Mouse (Mus musculus): Measurements from ENCODE around the gene Gm9913. TPM values are rescaled to one million over a fixed set of nuclear protein-coding genes. Genes with fewer than 3 reads are reported as not detected.

Gene Gm9913
- polyA plus RNA-seq, 1 experiment, result not detected

- H3K4me3 ChIP-seq (replicated peaks), result no peak overlapping the region
- no peaks in the 10 kb centered on the region for H3K9me3 ChIP-seq (ENCODE audit: control insufficient read depth, low read length)
- TF ChIP-seq GATA1 (IDR thresholded peaks at IDR 0.05; ENCODE audit: low read length), result no peak
- no peak for TF ChIP-seq TAL1 (IDR thresholded peaks at IDR 0.05; ENCODE audit: low read length)
- no peaks in the 10 kb centered on the region for H3K4me1 ChIP-seq (ENCODE audit: control insufficient read depth)
- no peaks in the 10 kb centered on the region for H3K36me3 ChIP-seq (ENCODE audit: control insufficient read depth)
- H3K27me3 ChIP-seq (ENCODE audit: control insufficient read depth), result no peaks in the 10 kb centered on the region
Measured at GRCm38 (mm10) chr2:125530665-125531064, 25.8 kb downstream of the Gm9913 start.

- no peaks in the 10 kb centered on the region for H3K36me3 ChIP-seq (ENCODE audit: control insufficient read depth)
- H3K4me3 ChIP-seq (replicated peaks), result no peak overlapping the region
- TF ChIP-seq TAL1 (IDR thresholded peaks at IDR 0.05; ENCODE audit: low read length) (no peak), GATA1 (IDR thresholded peaks at IDR 0.05; ENCODE audit: low read length) (no peak)
- H3K4me1 ChIP-seq (ENCODE audit: control insufficient read depth), result no peaks in the 10 kb centered on the region
- no peaks in the 10 kb centered on the region for H3K9me3 ChIP-seq (ENCODE audit: control insufficient read depth, low read length)
- H3K27me3 ChIP-seq (ENCODE audit: control insufficient read depth), result no peaks in the 10 kb centered on the region
Measured at GRCm38 (mm10) chr2:125539640-125540039, 34.8 kb downstream of the Gm9913 start.

GRCm38 (mm10) chr2:125540579-125540978 lies 35.7 kb downstream of the Gm9913 start:
- TF ChIP-seq GATA1 (IDR thresholded peaks at IDR 0.05; ENCODE audit: low read length) (no peak), TAL1 (IDR thresholded peaks at IDR 0.05; ENCODE audit: low read length) (no peak)
- H3K9me3 ChIP-seq (ENCODE audit: control insufficient read depth, low read length), result no peaks in the 10 kb centered on the region
- H3K27me3 ChIP-seq (ENCODE audit: control insufficient read depth), result no peaks in the 10 kb centered on the region
- H3K4me1 ChIP-seq (ENCODE audit: control insufficient read depth), result no peaks in the 10 kb centered on the region
- no peaks in the 10 kb centered on the region for H3K36me3 ChIP-seq (ENCODE audit: control insufficient read depth)
- H3K4me3 ChIP-seq (replicated peaks), result no peak overlapping the region

- H3K4me3 ChIP-seq (replicated peaks), result no peak overlapping the region
- H3K27me3 ChIP-seq (ENCODE audit: control insufficient read depth), result no peaks in the 10 kb centered on the region
- H3K36me3 ChIP-seq (ENCODE audit: control insufficient read depth), result no peaks in the 10 kb centered on the region
- H3K4me1 ChIP-seq (ENCODE audit: control insufficient read depth), result no peaks in the 10 kb centered on the region
- no peak for TF ChIP-seq TAL1 (IDR thresholded peaks at IDR 0.05; ENCODE audit: low read length)
- no peak for TF ChIP-seq GATA1 (IDR thresholded peaks at IDR 0.05; ENCODE audit: low read length)
- H3K9me3 ChIP-seq (ENCODE audit: control insufficient read depth, low read length), result no peaks in the 10 kb centered on the region
Measured at GRCm38 (mm10) chr2:125541451-125541850, 36.6 kb downstream of the Gm9913 start.

- Histone ChIP-seq H3K9me3 (ENCODE audit: control insufficient read depth, low read length) (no peaks in the 10 kb centered on the region), H3K27me3 (ENCODE audit: control insufficient read depth) (no peaks in the 10 kb centered on the region), H3K4me1 (ENCODE audit: control insufficient read depth) (no peaks in the 10 kb centered on the region), H3K4me3 (replicated peaks) (no peak overlapping the region), H3K36me3 (ENCODE audit: control insufficient read depth) (no peaks in the 10 kb centered on the region)
- TF ChIP-seq GATA1 (IDR thresholded peaks at IDR 0.05; ENCODE audit: low read length) (no peak), TAL1 (IDR thresholded peaks at IDR 0.05; ENCODE audit: low read length) (no peak)
Measured at GRCm38 (mm10) chr2:125543646-125544045, 38.8 kb downstream of the Gm9913 start.

GRCm38 (mm10) chr2:125544986-125545385 lies 40.1 kb downstream of the Gm9913 start:
- Histone ChIP-seq H3K27me3 (ENCODE audit: control insufficient read depth) (no peaks in the 10 kb centered on the region), H3K4me1 (ENCODE audit: control insufficient read depth) (no peaks in the 10 kb centered on the region), H3K36me3 (ENCODE audit: control insufficient read depth) (no peaks in the 10 kb centered on the region), H3K4me3 (replicated peaks) (no peak overlapping the region), H3K9me3 (ENCODE audit: control insufficient read depth, low read length) (no peaks in the 10 kb centered on the region)
- no peak for TF ChIP-seq GATA1 (IDR thresholded peaks at IDR 0.05; ENCODE audit: low read length)

GRCm38 (mm10) chr2:125548806-125549578 lies 44.1 kb downstream of the Gm9913 start:
- H3K4me1 ChIP-seq (ENCODE audit: control insufficient read depth), result no peaks in the 10 kb centered on the region
- H3K4me3 ChIP-seq (replicated peaks), result no peak overlapping the region
- TF ChIP-seq GATA1 (IDR thresholded peaks at IDR 0.05; ENCODE audit: low read length) (no peak), TAL1 (IDR thresholded peaks at IDR 0.05; ENCODE audit: low read length) (no peak)
- no peaks in the 10 kb centered on the region for H3K9me3 ChIP-seq (ENCODE audit: control insufficient read depth, low read length)
- H3K27me3 ChIP-seq (ENCODE audit: control insufficient read depth), result no peaks in the 10 kb centered on the region
- H3K36me3 ChIP-seq (ENCODE audit: control insufficient read depth), result no peaks in the 10 kb centered on the region

- H3K36me3 ChIP-seq (ENCODE audit: control insufficient read depth), result no peaks in the 10 kb centered on the region; the same call in 1 of the 2 replicates
- H3K4me3 ChIP-seq (replicated peaks), result no peak overlapping the region
- no peaks in the 10 kb centered on the region for H3K4me1 ChIP-seq (ENCODE audit: control insufficient read depth)
- no peaks in the 10 kb centered on the region for H3K9me3 ChIP-seq (ENCODE audit: control insufficient read depth, low read length)
- no peaks in the 10 kb centered on the region for H3K27me3 ChIP-seq (ENCODE audit: control insufficient read depth)
- TF ChIP-seq TAL1 (IDR thresholded peaks at IDR 0.05; ENCODE audit: low read length) (no peak), GATA1 (IDR thresholded peaks at IDR 0.05; ENCODE audit: low read length) (no peak)
Measured at GRCm38 (mm10) chr2:125555830-125556229, 50.9 kb downstream of the Gm9913 start.

Other genes starting within 250 kb of the Gm9913 start
- gene Fbn1, start 2.9 kb downstream of the Gm9913 start, polyA plus RNA-seq (2012), result under 0.01 TPM in 1 of 2 replicates, not detected in the other
- 0.24 and 0.27 TPM in 2 replicates for gene Cep152, start 120.0 kb downstream of the Gm9913 start, polyA plus RNA-seq (2012)
- gene Eid1, start 168.0 kb downstream of the Gm9913 start, polyA plus RNA-seq (2012), result 4.5 TPM in 2 replicates
- gene Shc4, start 219.1 kb downstream of the Gm9913 start, polyA plus RNA-seq (2012), result 0.02 and 0.03 TPM in 2 replicates